Mouse (Mus musculus) heart, adult 18-20 months (tissue): ENCODE measurements around the gene Sh2d1b1. TPM values are rescaled to one million over a fixed set of nuclear protein-coding genes. Genes with fewer than 3 reads are reported as not detected.
"Not testable (repeated sequence)": the region's sequence is repeated elsewhere in the genome, so short reads cannot be mapped to it uniquely, and the experiment has no call there.

Experiments
- DNase-seq, 2 experiments: peaks; one replicate each; pipeline ENCODE4 v3.0.0; 2021 to 2022; ENCODE audit warnings: mixed read lengths in 1 of 2
- long read RNA-seq, 2 experiments: library from polyadenylated mRNA; stranded (forward); transcript quantifications; one replicate each; pipeline ENCODE4 v2.0.0; 2021
- total RNA-seq, 2 experiments: library from RNA; stranded (reverse); gene quantifications; 2 replicates each; pipeline ENCODE4 v1.2.3; 2021

Gene Sh2d1b1
- under 1 TPM in 1 of 2 experiments, not detected in 1; 0.15 TPM for total RNA-seq
- long read RNA-seq, experiment 1: 0 reads
- long read RNA-seq, experiment 2: 0 reads

- DNase-seq: no peak
Measured at GRCm38 (mm10) chr1:170277016-170277415, at the start of gene Sh2d1b1. Sh2d1b1 (plus strand) TSS chr1:170277320.

DNA sequence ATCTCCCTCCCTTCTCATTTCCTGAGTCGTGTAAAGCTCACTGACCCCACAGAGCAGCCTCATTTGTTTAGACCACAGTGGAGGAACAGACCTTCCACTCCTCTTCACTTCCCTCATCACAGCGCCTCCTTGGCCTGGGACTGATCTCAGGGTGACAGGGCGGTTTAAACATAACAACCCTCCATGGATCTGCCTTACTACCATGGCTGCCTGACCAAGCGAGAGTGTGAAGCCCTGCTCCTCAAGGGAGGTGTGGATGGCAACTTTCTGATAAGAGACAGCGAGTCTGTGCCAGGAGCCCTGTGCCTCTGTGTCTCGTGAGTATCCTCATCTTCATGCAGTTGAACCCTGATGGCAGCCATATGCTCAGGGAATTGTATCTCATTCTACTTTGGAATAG, 44.4 kb upstream of the Sh2d1b1 start, which contains the start of gene Sh2d1b2:
Sh2d1b2 (plus strand) TSS at position 62 of the 400 bp plus-strand sequence.
- DNase-seq: not testable (repeated sequence)

GRCm38 (mm10) chr1:170245016-170245415, 32.1 kb upstream of the Sh2d1b1 start:
- DNase-seq: no peak

DNA sequence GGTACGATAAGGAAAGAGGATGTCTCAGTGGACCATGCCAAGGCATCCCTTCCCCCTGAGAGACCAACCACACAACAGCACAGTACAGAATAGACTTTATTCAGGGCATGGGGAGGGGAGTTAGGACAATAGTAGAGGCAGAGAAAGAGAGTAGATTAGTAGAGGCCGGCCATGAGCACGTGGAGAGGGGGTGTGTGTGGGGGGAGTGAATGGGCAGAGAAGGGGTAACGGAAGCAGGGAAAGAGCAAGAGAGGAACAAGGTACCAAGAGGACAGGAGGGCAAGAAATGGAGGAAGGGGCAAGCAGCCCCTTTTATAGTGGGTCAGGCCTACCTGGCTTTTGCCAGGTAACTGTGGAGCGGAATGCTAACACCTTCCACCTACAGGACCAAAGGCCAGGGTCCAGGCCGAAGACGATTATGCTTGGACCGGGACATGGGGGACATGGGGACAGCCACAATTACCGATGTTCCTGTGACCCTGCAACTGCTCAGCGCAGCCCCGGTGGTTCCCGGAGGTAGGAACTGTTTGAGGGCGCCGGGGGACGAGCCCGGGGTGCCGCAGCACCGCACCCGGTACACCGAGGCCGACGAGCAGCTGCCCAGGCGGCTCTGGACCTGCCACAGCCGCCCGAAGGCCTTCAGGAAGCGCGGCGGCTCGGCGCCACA, 22.1 kb upstream of the Sh2d1b1 start:
- DNase-seq: no peak

DNA sequence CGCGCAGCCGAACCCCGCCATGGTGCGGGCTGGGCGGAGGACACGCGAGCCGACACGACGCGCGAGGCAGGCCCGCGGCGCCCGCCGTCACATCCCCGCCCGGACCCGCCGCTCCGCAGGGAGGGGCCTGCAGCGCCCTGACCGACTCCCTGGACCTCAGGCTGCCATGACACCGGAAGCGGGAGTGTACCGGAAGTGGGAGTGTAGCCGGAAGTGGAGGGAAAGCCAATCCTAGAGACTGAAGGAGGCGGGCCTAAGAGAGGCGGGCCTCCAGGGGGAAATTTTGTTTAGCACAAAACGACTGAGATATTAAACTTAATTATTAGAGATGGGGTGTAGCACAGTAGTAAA, 21.6 kb upstream of the Sh2d1b1 start:
- DNase-seq: peak; percentile 91

- no peak for DNase-seq
Measured at GRCm38 (mm10) chr1:170270281-170270680, 6.8 kb upstream of the Sh2d1b1 start.

DNA sequence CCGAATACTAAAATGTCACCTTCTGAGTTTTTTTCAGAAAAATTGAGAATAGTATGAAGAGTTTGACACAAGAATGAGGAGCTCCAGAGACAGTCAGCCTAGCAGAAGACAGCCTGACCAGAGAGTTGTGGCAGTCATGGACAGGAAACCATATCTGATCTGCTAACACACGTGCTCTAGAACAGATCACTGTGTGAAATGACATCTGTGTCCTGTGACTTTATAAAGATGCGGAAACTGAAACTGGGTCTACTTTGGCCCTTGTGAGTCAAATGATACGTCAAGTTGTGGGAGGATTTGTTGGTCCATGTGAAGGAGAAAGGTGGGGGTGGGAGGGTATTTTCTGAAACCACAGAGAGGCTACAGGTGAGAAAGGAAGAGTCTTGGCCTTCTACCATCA, 6.4 kb upstream of the Sh2d1b1 start:
- no peak for DNase-seq

- DNase-seq: no peak
Measured at GRCm38 (mm10) chr1:170273252-170273651, 3.9 kb upstream of the Sh2d1b1 start.

DNA sequence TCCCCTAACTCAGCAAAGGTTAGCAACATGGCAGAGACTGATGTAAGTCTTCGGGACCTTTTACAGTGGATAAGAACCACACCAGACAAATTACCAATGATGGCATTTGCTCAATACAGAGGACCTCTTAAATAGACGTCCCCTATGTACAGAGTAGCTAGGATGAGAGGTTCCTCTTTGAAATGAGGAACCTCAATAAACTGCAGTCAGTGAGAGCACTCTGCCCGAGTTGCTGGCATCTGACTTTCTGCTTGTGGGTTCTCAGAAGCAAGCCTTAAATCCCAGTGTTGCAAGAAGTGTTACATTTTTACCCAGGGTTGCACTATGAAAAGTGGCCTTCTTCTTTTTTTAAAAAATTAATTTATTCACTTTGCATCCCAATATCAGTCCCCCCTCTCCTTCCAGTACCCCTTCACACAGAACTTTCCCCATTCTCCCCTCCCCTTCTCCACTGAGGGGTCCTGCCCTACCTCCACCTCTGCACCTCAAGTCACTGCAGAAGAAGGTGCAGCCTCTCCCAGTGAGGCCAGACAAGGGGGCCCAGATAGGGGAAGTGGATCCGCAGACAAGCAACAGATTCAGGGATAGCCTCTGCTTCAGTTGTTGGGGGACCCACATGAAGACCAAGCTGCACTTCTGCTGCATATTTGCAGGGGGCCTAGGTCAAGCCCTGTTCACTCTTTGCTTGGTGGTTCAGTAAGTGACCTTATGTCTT, 5.5 kb downstream of the Sh2d1b1 start:
- DNase-seq: no peak

GRCm38 (mm10) chr1:170292239-170292951, 15.3 kb downstream of the Sh2d1b1 start:
- DNase-seq: peak; percentile 23 to 66

GRCm38 (mm10) chr1:170293257-170293656, 16.1 kb downstream of the Sh2d1b1 start:
- no peak for DNase-seq

- no peak for DNase-seq
Measured at GRCm38 (mm10) chr1:170294786-170295570, 17.9 kb downstream of the Sh2d1b1 start.

DNA sequence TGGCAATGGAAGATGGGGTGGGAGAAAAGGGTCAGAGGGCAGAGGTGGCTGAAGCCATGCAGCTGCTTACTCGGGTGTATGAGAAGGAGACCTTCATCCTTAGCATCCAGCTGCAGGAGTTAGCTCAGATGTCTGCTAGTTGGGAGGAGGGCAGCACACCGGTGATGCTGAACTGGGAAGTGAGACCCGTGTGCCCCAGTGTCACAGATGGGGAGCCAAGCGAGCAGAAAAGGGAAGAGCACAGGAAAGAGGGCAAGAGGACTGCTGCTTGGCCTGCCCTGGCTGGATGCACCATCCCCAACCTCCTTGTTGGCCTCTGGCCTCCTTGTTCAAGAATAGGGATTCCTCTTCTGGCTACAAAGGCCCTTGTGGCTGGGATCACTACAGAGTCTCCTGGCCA, 22.4 kb downstream of the Sh2d1b1 start:
- DNase-seq: no peak

DNA sequence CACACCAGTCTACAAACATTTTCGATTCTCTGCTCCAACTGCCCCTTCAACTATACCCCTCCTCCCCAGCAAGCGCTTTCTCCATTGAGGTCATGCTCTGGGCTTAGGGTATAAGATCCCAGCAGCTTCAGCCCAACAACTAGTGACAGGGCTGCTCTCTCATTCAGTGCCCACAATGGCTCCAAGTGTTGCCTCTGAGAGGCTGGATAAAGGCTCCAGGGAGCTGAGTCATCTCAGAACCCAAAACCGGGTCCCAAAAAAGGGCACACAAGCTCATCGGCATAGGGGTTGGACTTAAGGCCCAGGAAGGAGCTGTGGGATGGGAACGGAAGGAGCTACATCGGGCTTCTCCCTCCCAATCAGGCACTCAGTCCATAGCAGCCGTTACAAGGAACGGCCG, 24.6 kb downstream of the Sh2d1b1 start:
- no peak for DNase-seq

GRCm38 (mm10) chr1:170302456-170302855, 25.3 kb downstream of the Sh2d1b1 start:
- DNase-seq: no peak

GRCm38 (mm10) chr1:170303103-170303502, 26.0 kb downstream of the Sh2d1b1 start:
- no peak for DNase-seq

DNA sequence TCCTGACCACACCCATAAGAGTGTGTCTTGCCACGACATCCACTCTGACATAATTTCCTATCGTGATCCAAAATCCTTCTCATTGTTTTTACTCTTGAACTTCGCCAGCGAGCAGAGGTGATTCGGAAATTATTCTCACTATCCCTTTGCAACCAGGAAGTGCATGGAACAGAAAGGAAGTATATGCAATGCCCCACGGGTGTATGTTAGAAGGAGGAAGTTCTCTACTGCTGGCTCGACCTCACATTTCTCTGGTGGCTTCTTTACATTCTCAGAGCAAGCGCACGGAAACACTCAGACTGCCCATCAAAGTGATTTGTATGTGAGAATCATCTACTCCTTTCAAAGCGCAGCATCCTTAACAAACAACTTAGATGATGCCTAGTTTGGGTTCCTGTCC, 27.9 kb downstream of the Sh2d1b1 start:
- DNase-seq: no peak

DNA sequence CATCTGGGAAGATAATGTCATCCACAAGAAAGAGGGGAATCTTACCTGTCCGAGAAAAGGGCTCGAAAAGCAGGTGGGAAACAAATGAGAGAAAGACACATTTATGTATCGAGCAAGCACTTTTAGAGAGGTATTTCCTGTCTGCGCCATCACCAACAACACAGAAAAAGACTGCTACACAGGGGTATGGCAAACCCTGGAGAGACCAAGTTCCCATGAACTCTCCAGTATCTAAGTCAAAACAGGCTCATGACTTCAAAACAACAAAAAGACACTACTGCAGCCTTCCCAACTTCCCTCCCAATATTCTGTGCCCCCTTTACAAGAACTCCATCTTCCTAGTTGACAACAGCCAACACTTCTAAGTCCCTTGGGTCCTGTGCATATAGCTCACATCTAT, 29.1 kb downstream of the Sh2d1b1 start, which contains the start of gene Gm7694:
Gm7694 (minus strand) TSS at position 101 of the 400 bp plus-strand sequence.
- no peak for DNase-seq

DNA sequence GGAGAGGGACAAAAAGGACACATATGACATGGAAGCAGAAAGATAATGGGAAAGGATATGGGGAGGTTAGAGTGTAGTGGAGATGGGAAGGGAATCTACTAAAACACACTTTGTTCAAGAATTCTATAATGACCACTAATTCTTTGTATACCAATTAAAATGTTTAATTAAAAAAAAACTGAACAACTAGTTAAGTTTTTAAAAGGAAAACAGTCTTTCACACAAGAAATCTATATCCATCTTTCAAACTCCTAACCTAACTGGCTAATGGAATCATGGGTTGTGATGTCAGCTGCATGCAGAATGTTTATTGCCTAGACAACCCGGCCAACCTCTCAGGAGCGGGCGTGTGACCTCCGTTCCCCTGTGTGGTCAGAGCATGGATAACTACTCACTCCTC, 31.4 kb downstream of the Sh2d1b1 start, which contains the start of gene Spata46:
Spata46 (plus strand) TSS at position 301 of the 400 bp plus-strand sequence.
- DNase-seq: no peak

DNA sequence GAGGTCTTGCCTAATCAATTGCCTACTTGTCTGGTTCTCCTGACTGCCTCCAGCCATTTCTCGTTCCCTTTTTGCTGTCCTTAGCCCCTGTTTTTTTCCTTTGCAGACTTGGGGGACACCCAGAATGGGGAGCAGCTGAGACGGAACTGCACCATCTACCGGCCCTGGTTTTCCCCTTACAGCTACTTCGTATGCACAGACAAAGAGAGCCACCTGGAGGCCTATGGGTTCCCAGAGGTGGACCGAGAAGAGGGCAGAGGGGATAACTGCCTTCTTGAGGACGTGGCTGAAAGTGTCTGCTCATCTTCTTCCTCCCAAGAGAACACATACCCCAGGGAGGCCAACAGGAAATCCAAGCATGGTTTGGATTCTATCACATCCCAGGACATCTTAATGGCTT, 34.3 kb downstream of the Sh2d1b1 start:
- DNase-seq: no peak

DNA sequence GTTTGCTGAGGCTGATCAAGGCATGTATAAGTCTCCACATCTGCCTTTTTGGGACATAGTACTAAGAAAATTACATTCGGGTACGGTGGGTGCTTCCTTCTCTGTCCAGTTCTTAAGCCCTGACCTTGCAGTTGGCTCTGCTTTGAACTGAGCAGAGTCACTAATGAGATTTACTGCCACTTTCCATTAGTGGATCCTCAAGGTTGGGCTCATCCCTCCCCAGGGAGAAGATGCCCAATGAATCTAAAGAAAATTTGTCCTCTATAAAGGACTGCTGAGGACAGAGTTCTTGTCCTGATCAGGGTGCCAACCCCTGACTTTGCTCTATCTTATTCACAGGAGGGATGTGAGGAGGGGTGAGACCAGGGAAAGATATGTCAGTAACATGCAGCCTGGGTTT, 44.9 kb downstream of the Sh2d1b1 start:
- DNase-seq: no peak

GRCm38 (mm10) chr1:170323001-170323400, 45.9 kb downstream of the Sh2d1b1 start:
- no peak for DNase-seq
